Mouse (Mus musculus) lung, postnatal 0 days (tissue): Measurements from ENCODE around the gene Ddhd1. TPM values are rescaled to one million over a fixed set of nuclear protein-coding genes. Genes with fewer than 3 reads are reported as not detected.

Experiments
- ATAC-seq: fragments of 200-750 bp; cut with Nextera tagmentation; 2 replicates; pipeline ENCODE4 v1.8.0; 2017; ENCODE audit warnings: moderate library complexity
- DNase-seq: peaks from one replicate; pipeline ENCODE4 v3.0.0-alpha.2; 2016; ENCODE audit warnings: low spot score
- H3K27ac ChIP-seq: fragments of 300-500 bp; sonication (generic); 2 replicates; pipeline ENCODE4 v1.5.1; 2014; ENCODE audit warnings: antibody characterized with exemption, mild to moderate bottlenecking, low read length, mixed read lengths
- H3K27me3 ChIP-seq: fragments of 300-500 bp; sonication (generic); replicated peaks from 2 replicates; pipeline ENCODE4 v1.6.1; 2014; ENCODE audit warnings: low read length, mixed read lengths; ENCODE audit not compliant: insufficient read depth
- H3K36me3 ChIP-seq: fragments of 300-500 bp; sonication (generic); 2 replicates; pipeline ENCODE4 v1.6.1; 2014; ENCODE audit warnings: low read length, mixed read lengths; ENCODE audit not compliant: insufficient read depth
- H3K4me1 ChIP-seq: fragments of 300-500 bp; sonication (generic); 2 replicates; pipeline ENCODE4 v1.6.1; 2014; ENCODE audit warnings: antibody characterized with exemption, low read depth, low read length, mixed read lengths; ENCODE audit not compliant: insufficient read depth
- H3K4me2 ChIP-seq: fragments of 300-500 bp; sonication (generic); replicated peaks from 2 replicates; pipeline ENCODE4 v1.6.1; 2014; ENCODE audit warnings: low read depth, mild to moderate bottlenecking, low read length, moderate library complexity, mixed read lengths
- H3K4me3 ChIP-seq: fragments of 300-500 bp; sonication (generic); 2 replicates; pipeline ENCODE4 v1.5.1; 2014; ENCODE audit warnings: low read depth, low read length
- H3K9ac ChIP-seq: fragments of 300-500 bp; sonication (generic); replicated peaks from 2 replicates; pipeline ENCODE4 v1.6.1; 2014; ENCODE audit warnings: low read depth, mild to moderate bottlenecking
- H3K9me3 ChIP-seq: fragments of 300-500 bp; sonication (generic); 2 replicates; pipeline ENCODE4 v1.6.1; 2016; ENCODE audit warnings: low read length, mixed read lengths
- CTCF ChIP-seq: IDR thresholded peaks from 2 replicates; pipeline ENCODE4 v1.5.1; 2016; ENCODE audit warnings: antibody characterized with exemption, mild to moderate bottlenecking
- EP300 ChIP-seq: IDR thresholded peaks from 2 replicates; pipeline ENCODE4 v1.6.1; 2016; ENCODE audit warnings: antibody characterized with exemption, mild to moderate bottlenecking, control low read depth
- WGBS: fragments of 180-500 bp; shearing (Covaris S2); extraction: QIAGEN DNeasy Blood & Tissue Kit; methylation state at CpG from one replicate; pipeline ENCODE4 v1.1.7; 2014; 5-methylcytosine and 5-hydroxymethylcytosine counted together
- polyA plus RNA-seq: library from polyadenylated mRNA; unstranded; fragments of >200 nt; fragmentation: Nextera tagmentation; extraction: Ambion mirVana; gene quantifications from 2 replicates; pipeline ENCODE4 v1.2.1, GENCODE M21; 2015

Ddhd1 gene
- polyA plus RNA-seq, 1 experiment from 2014 or later: 7.5 TPM

GRCm38 (mm10) chr14:45638717-45639116 is 19.2 kb downstream of the Ddhd1 start:
- Histone ChIP-seq H3K27ac (no peak overlapping the region), H3K4me3 (no peak overlapping the region), H3K4me1 (no peaks in the 10 kb centered on the region), H3K9me3 (no peaks in the 10 kb centered on the region), H3K27me3 (no peaks in the 10 kb centered on the region), H3K9ac (no peak overlapping the region), H3K4me2 (no peak overlapping the region), H3K36me3 (no peaks in the 10 kb centered on the region)
- DNase-seq (no peak), ATAC-seq (no peak)
- WGBS: 75% methylated on average over 5 of the region's 5 CpGs
- TF ChIP-seq EP300 (no peak), CTCF (no peak)

GRCm38 (mm10) chr14:45635496-45635895 is 22.4 kb downstream of the Ddhd1 start:
- TF ChIP-seq EP300 (no peak), CTCF (no peak)
- Histone ChIP-seq H3K9me3 (no peaks in the 10 kb centered on the region), H3K36me3 (no peaks in the 10 kb centered on the region), H3K4me1 (no peaks in the 10 kb centered on the region), H3K9ac (no peak overlapping the region), H3K4me2 (no peak overlapping the region), H3K4me3 (no peak overlapping the region), H3K27me3 (no peaks in the 10 kb centered on the region), H3K27ac (no peak overlapping the region)
- no peak for DNase-seq
- WGBS: 97% methylated on average over 1 of the region's 1 CpGs
- ATAC-seq: no peak

GRCm38 (mm10) chr14:45632756-45633537 is 25.0 kb downstream of the Ddhd1 start:
- H3K27ac ChIP-seq: no peak overlapping the region
- ATAC-seq: no peak
- H3K36me3 ChIP-seq: no peaks in the 10 kb centered on the region
- H3K4me1 ChIP-seq: no peaks in the 10 kb centered on the region
- H3K9ac ChIP-seq: no peak overlapping the region
- H3K9me3 ChIP-seq: no peaks in the 10 kb centered on the region
- no peak overlapping the region for H3K4me2 ChIP-seq
- TF ChIP-seq EP300 (no peak), CTCF (no peak)
- no peak overlapping the region for H3K4me3 ChIP-seq
- H3K27me3 ChIP-seq: no peaks in the 10 kb centered on the region
- 70% methylated on average over 4 of the region's 4 CpGs for WGBS
- DNase-seq: no peak

GRCm38 (mm10) chr14:45630544-45630943 is 27.4 kb downstream of the Ddhd1 start:
- no peak for ATAC-seq
- 74% methylated on average over 5 of the region's 5 CpGs for WGBS
- no peak overlapping the region for H3K4me3 ChIP-seq
- no peaks in the 10 kb centered on the region for H3K9me3 ChIP-seq
- no peak for TF ChIP-seq CTCF
- no peak for TF ChIP-seq EP300
- no peaks in the 10 kb centered on the region for H3K36me3 ChIP-seq
- H3K27me3 ChIP-seq: no peaks in the 10 kb centered on the region
- H3K27ac ChIP-seq: no peak overlapping the region
- no peak overlapping the region for H3K4me2 ChIP-seq
- DNase-seq: no peak
- H3K4me1 ChIP-seq: no peaks in the 10 kb centered on the region
- no peak overlapping the region for H3K9ac ChIP-seq

- Histone ChIP-seq H3K27me3 (no peaks in the 10 kb centered on the region), H3K9me3 (no peaks in the 10 kb centered on the region), H3K4me1 (no peaks in the 10 kb centered on the region), H3K36me3 (no peaks in the 10 kb centered on the region), H3K4me3 (no peak overlapping the region), H3K4me2 (no peak overlapping the region), H3K9ac (no peak overlapping the region), H3K27ac (no peak overlapping the region)
- 29% methylated on average over 1 of the region's 1 CpGs for WGBS
- DNase-seq (no peak), ATAC-seq (peak; percentile 48; the same call in 1 of the 2 replicates)
- no peak for TF ChIP-seq CTCF
- TF ChIP-seq EP300: peak; percentile 64
Observed at GRCm38 (mm10) chr14:45629938-45630337, 28.0 kb downstream of the Ddhd1 start.

GRCm38 (mm10) chr14:45618351-45618750 is 39.6 kb downstream of the Ddhd1 start:
- Histone ChIP-seq H3K27ac (no peak overlapping the region), H3K36me3 (peaks cover 23% of the 10 kb centered on the region; the same call in 1 of the 2 replicates), H3K9ac (no peak overlapping the region), H3K9me3 (no peaks in the 10 kb centered on the region), H3K4me1 (no peaks in the 10 kb centered on the region), H3K27me3 (no peaks in the 10 kb centered on the region), H3K4me3 (no peak overlapping the region), H3K4me2 (no peak overlapping the region)
- 60% methylated on average over 6 of the region's 6 CpGs for WGBS
- ATAC-seq (no peak), DNase-seq (no peak)
- no peak for TF ChIP-seq CTCF
- TF ChIP-seq EP300: no peak
